Mouse (Mus musculus): ENCODE measurements at regions not wholly inside any gene's neighbourhood (a gene's known extent, or its start where the extent isn't known, plus 50 kb on each side); places are given as distances from the start of the nearest gene placed in this dataset.

GRCm38 (mm10) chr10:55929100-55929499 lies 177.6 kb upstream of the Msl3l2 start:
- Histone ChIP-seq H3K9ac (ENCODE audit: low read length) (no peak overlapping the region), H3K27me3 (ENCODE audit: control insufficient read depth, insufficient read depth, low read length) (no peaks in the 10 kb centered on the region), H3K36me3 (ENCODE audit: control insufficient read depth, insufficient read depth, low read length) (no peaks in the 10 kb centered on the region), H3K9me3 (ENCODE audit: control insufficient read depth, low read length) (no peaks in the 10 kb centered on the region), H3K4me1 (replicated peaks; ENCODE audit: control insufficient read depth, insufficient read depth) (no peaks in the 10 kb centered on the region), H3K27ac (replicated peaks) (no peak overlapping the region), H3K4me3 (ENCODE audit: low read depth, low read length) (no peak overlapping the region), H3K4me2 (replicated peaks; ENCODE audit: low read depth) (no peak overlapping the region)
- WGBS = 60% methylated on average over 4 of the region's 4 CpGs
- no peak for TF ChIP-seq CTCF (IDR thresholded peaks at IDR 0.05; ENCODE audit: low read depth)
- no peak for TF ChIP-seq EP300 (optimal IDR thresholded peaks at IDR 0.05)
- no peak for ATAC-seq (ENCODE audit: low FRiP score, low TSS enrichment)
- no peak for DNase-seq (ENCODE audit: low spot score)

- Histone ChIP-seq H3K27ac (replicated peaks) (no peak overlapping the region), H3K36me3 (ENCODE audit: control insufficient read depth, insufficient read depth, low read length) (no peaks in the 10 kb centered on the region), H3K4me3 (ENCODE audit: low read depth, low read length) (no peak overlapping the region), H3K9me3 (ENCODE audit: control insufficient read depth, low read length) (no peaks in the 10 kb centered on the region), H3K4me2 (replicated peaks; ENCODE audit: low read depth) (no peak overlapping the region), H3K4me1 (replicated peaks; ENCODE audit: control insufficient read depth, insufficient read depth) (no peaks in the 10 kb centered on the region), H3K9ac (ENCODE audit: low read length) (no peak overlapping the region), H3K27me3 (ENCODE audit: control insufficient read depth, insufficient read depth, low read length) (no peaks in the 10 kb centered on the region)
- TF ChIP-seq EP300 (optimal IDR thresholded peaks at IDR 0.05) (no peak), CTCF (IDR thresholded peaks at IDR 0.05; ENCODE audit: low read depth) (no peak)
- WGBS = 62% methylated on average over 2 of the region's 2 CpGs
- ATAC-seq (ENCODE audit: low FRiP score, low TSS enrichment) (no peak), DNase-seq (ENCODE audit: low spot score) (no peak)
Observed at GRCm38 (mm10) chr10:55933993-55934392, 172.7 kb upstream of the Msl3l2 start.

- Histone ChIP-seq H3K9me3 (ENCODE audit: control insufficient read depth, low read length) (no peaks in the 10 kb centered on the region), H3K27me3 (ENCODE audit: control insufficient read depth, insufficient read depth, low read length) (no peaks in the 10 kb centered on the region), H3K4me1 (replicated peaks; ENCODE audit: control insufficient read depth, insufficient read depth) (no peaks in the 10 kb centered on the region), H3K36me3 (ENCODE audit: control insufficient read depth, insufficient read depth, low read length) (no peaks in the 10 kb centered on the region), H3K9ac (ENCODE audit: low read length) (no peak overlapping the region), H3K4me3 (ENCODE audit: low read depth, low read length) (no peak overlapping the region), H3K4me2 (replicated peaks; ENCODE audit: low read depth) (no peak overlapping the region), H3K27ac (replicated peaks) (no peak overlapping the region)
- ATAC-seq (ENCODE audit: low FRiP score, low TSS enrichment) (no peak), DNase-seq (ENCODE audit: low spot score) (no peak)
- WGBS = 56% methylated on average over 2 of the region's 2 CpGs
- TF ChIP-seq EP300 (optimal IDR thresholded peaks at IDR 0.05) (no peak), CTCF (IDR thresholded peaks at IDR 0.05; ENCODE audit: low read depth) (no peak)
Observed at GRCm38 (mm10) chr10:55935447-55935846, 171.3 kb upstream of the Msl3l2 start.

- Histone ChIP-seq H3K9ac (ENCODE audit: low read length) (no peak overlapping the region), H3K4me1 (replicated peaks; ENCODE audit: control insufficient read depth, insufficient read depth) (no peaks in the 10 kb centered on the region), H3K9me3 (ENCODE audit: control insufficient read depth, low read length) (no peaks in the 10 kb centered on the region), H3K27ac (replicated peaks) (no peak overlapping the region), H3K4me2 (replicated peaks; ENCODE audit: low read depth) (no peak overlapping the region), H3K27me3 (ENCODE audit: control insufficient read depth, insufficient read depth, low read length) (no peaks in the 10 kb centered on the region), H3K4me3 (ENCODE audit: low read depth, low read length) (no peak overlapping the region), H3K36me3 (ENCODE audit: control insufficient read depth, insufficient read depth, low read length) (no peaks in the 10 kb centered on the region)
- 78% methylated on average over 4 of the region's 4 CpGs for WGBS
- no peak for ATAC-seq (ENCODE audit: low FRiP score, low TSS enrichment)
- TF ChIP-seq EP300 (optimal IDR thresholded peaks at IDR 0.05) = no peak
- TF ChIP-seq CTCF (IDR thresholded peaks at IDR 0.05; ENCODE audit: low read depth) = no peak
- DNase-seq (ENCODE audit: low spot score) = no peak
Observed at GRCm38 (mm10) chr10:55962627-55963203, 144.0 kb upstream of the Msl3l2 start.

Measured in stomach, postnatal 0 days (tissue).